9 mouse cellular contexts compared by ENCODE assay signal in genomic region chr8:93830626-93831025, GRCm38 (mm10). TPM values are rescaled to one million over a fixed set of nuclear protein-coding genes. Genes with fewer than 3 reads are reported as not detected.
A peak's percentile ranks its signal among the peaks of the same experiment; 100 is the strongest.
DNase-seq lines count a peak whose midpoint lies in the region; ATAC-seq lines count a peak whose summit lies in the region.
"Had no signal": no experiment of that assay in that cellular context is flagged by ENCODE, and none has a peak within 500 bp of the region (broad histone marks: within the 10 kb centered on the region; RNA-seq: fewer than 3 reads in every experiment).

No protein-coding gene starts in this region.

- no peaks in the 10 kb centered on the region for H3K36me3 ChIP-seq in heart, embryonic 10.5 days
- no peaks in the 10 kb centered on the region for H3K36me3 ChIP-seq in midbrain, embryonic 15.5 days (replicated peaks)
- H3K36me3 ChIP-seq in midbrain, embryonic 14.5 days (ENCODE audit: control insufficient read depth, insufficient read depth, low read length) = peaks cover 13% of the 10 kb centered on the region; the same call in 1 of the 2 replicates

- peak; percentile 27 to 70 for DNase-seq in heart, adult 18-20 months
- no peak for DNase-seq in heart, embryonic 10.5 days (ENCODE audit: low spot score)
- no peak for DNase-seq in midbrain, embryonic 14.5 days
- peak; percentile 13 to 29 for DNase-seq in kidney, postnatal 36 days
- DNase-seq in spleen, adult 12 weeks (ENCODE audit: low spot score) = no peak
- no peak for DNase-seq in embryo, embryonic 9.5 days (ENCODE audit: extremely low spot score)
- DNase-seq: right cerebral cortex, adult 18-20 months had no signal

- H3K9me3 ChIP-seq in heart, embryonic 10.5 days = no peaks in the 10 kb centered on the region
- no peaks in the 10 kb centered on the region for H3K9me3 ChIP-seq in midbrain, embryonic 15.5 days
- H3K9me3 ChIP-seq in midbrain, embryonic 14.5 days (ENCODE audit: control insufficient read depth, low read length) = no peaks in the 10 kb centered on the region

- no peak overlapping the region for H3K4me3 ChIP-seq in heart, embryonic 10.5 days
- no peak overlapping the region for H3K4me3 ChIP-seq in midbrain, embryonic 15.5 days
- no peak overlapping the region for H3K4me3 ChIP-seq in midbrain, embryonic 14.5 days (replicated peaks; ENCODE audit: low read depth, low read length)

- 86% methylated on average over 3 of the region's 3 CpGs for WGBS in heart, embryonic 10.5 days
- WGBS in midbrain, embryonic 15.5 days = 80% methylated on average over 3 of the region's 3 CpGs
- WGBS in midbrain, embryonic 14.5 days = 89% methylated on average over 3 of the region's 3 CpGs

- no peaks in the 10 kb centered on the region for H3K27me3 ChIP-seq in heart, embryonic 10.5 days (ENCODE audit: insufficient read depth, poor library complexity, severe bottlenecking)
- no peaks in the 10 kb centered on the region for H3K27me3 ChIP-seq in midbrain, embryonic 15.5 days (replicated peaks)
- no peaks in the 10 kb centered on the region for H3K27me3 ChIP-seq in midbrain, embryonic 14.5 days (ENCODE audit: control insufficient read depth, insufficient read depth, low read length)

- no peak overlapping the region for H3K27ac ChIP-seq in heart, embryonic 10.5 days
- H3K27ac ChIP-seq in midbrain, embryonic 15.5 days = 0 out of 2 replicates have a peak overlapping the region, but pooled peaks have one; percentile 8
- no peak overlapping the region for H3K27ac ChIP-seq in midbrain, embryonic 14.5 days (replicated peaks; ENCODE audit: low read depth, low read length)

- peaks cover 10% of the 10 kb centered on the region for H3K4me1 ChIP-seq in heart, embryonic 10.5 days
- H3K4me1 ChIP-seq in midbrain, embryonic 15.5 days = peaks cover 54% of the 10 kb centered on the region
- peaks cover 32% of the 10 kb centered on the region for H3K4me1 ChIP-seq in midbrain, embryonic 14.5 days (ENCODE audit: control insufficient read depth, insufficient read depth, low read length)

- H3K9ac ChIP-seq in midbrain, embryonic 15.5 days = no peak overlapping the region; the same call in 1 of the 2 replicates
- no peak overlapping the region for H3K9ac ChIP-seq in midbrain, embryonic 14.5 days (replicated peaks; ENCODE audit: low read length)

- H3K4me2 ChIP-seq in midbrain, embryonic 15.5 days = no peak overlapping the region
- no peak overlapping the region for H3K4me2 ChIP-seq in midbrain, embryonic 14.5 days (ENCODE audit: low read length)

- ATAC-seq in midbrain, embryonic 15.5 days (replicated peaks) = no peak
- no peak for ATAC-seq in midbrain, embryonic 14.5 days (ENCODE audit: low FRiP score, low TSS enrichment)
- no peak for ATAC-seq in megakaryocyte-erythroid progenitor cell, adult 5-6 weeks (replicated peaks; ENCODE audit: low FRiP score, low TSS enrichment, poor library complexity, severe bottlenecking)

RNA-seq across cellular contexts. Expression of gene Gnao1, which starts 20.9 kb away (rescaled TPM):
- 10 to 100 TPM; 20.7 to 21.7 TPM for total RNA-seq in heart, adult 18-20 months (2021)
- 9.3 and 11.3 TPM in 2 replicates for polyA plus RNA-seq in heart, embryonic 10.5 days (2016; fragmentation: Nextera tagmentation; extraction: Ambion mirVana)
- 242 and 245 TPM in 2 replicates for polyA plus RNA-seq in midbrain, embryonic 15.5 days (2015; fragmentation: Nextera tagmentation; extraction: Ambion mirVana)
- 179 and 213 TPM in 2 replicates for polyA plus RNA-seq in midbrain, embryonic 14.5 days (2014; fragmentation: Nextera tagmentation; extraction: Ambion mirVana)
- not detected in 2 replicates for total RNA-seq in megakaryocyte-erythroid progenitor cell, adult 5-6 weeks (2014; fragmentation: Nextera tagmentation)
- total RNA-seq in megakaryocyte-erythroid progenitor cell, adult 5-6 weeks (2017) = not detected in 2 replicates

Comparison
In these comparisons a context has a peak if more than half of its experiments do, and no peak if none do; other contexts are left out.
1. DNase-seq: peak in heart, adult 18-20 months (2 of 2) and kidney, postnatal 36 days (2 of 2); none in heart, embryonic 10.5 days (single experiment), midbrain, embryonic 14.5 days (single experiment), spleen, adult 12 weeks (single experiment) and embryo, embryonic 9.5 days (single experiment).
2. RNA of gene Gnao1, which starts 20.9 kb away (polyA plus RNA-seq): 242 to 245 TPM in midbrain, embryonic 15.5 days and 179 to 213 TPM in midbrain, embryonic 14.5 days; 9.3 to 11.3 TPM in heart, embryonic 10.5 days; every median in the first group is over 10 times any median in the second.